In the genomic region with DNA sequence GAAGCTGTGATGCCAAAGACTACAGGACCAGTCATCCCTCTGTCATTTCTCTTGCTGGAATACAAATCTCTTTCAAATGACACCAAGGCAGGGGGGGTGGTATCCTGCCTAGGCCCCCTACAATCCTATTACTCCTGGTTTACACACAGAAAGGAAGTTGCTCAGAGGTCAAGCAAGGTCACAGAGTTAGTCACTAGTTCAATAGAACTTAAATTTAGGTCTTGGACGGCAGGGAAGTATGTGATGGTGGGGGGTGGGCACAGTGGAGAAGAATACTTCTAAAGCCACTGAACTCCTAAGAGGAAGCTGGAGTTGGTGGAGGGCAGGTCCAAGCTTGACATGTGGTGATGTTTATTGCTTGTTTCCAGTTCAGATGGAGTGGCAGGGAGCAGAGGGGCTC, we compare ENCODE assay signal across 9 mouse cellular contexts.
DNase-seq lines count a peak whose midpoint lies in the region; ATAC-seq and TF ChIP-seq lines count a peak whose summit lies in the region.
"Had no signal": no experiment of that assay in that cellular context is flagged by ENCODE, and none has a peak within 500 bp of the region (broad histone marks: within the 10 kb centered on the region; RNA-seq: fewer than 3 reads in every experiment).

No protein-coding gene starts in this region.

- no peak for TF ChIP-seq POLR2A in spleen, adult 2 months (IDR thresholded peaks at IDR 0.05; ENCODE audit: low read depth, low read length)

- H3K4me1 ChIP-seq in kidney, postnatal 0 days (replicated peaks; ENCODE audit: insufficient read depth, low read length), result no peaks in the 10 kb centered on the region
- H3K4me1 ChIP-seq in spleen, adult 2 months (ENCODE audit: control insufficient read depth, insufficient read depth, insufficient read length), result peaks cover 22% of the 10 kb centered on the region; the same call in 1 of the 2 replicates
- peaks cover 26% of the 10 kb centered on the region for H3K4me1 ChIP-seq in embryonic facial prominence, embryonic 13.5 days

- 19% methylated on average over 1 of the region's 1 CpGs for WGBS in kidney, postnatal 0 days
- WGBS in spleen, adult 2 months, result 9% methylated on average over 1 of the region's 1 CpGs
- WGBS in embryonic facial prominence, embryonic 13.5 days, result 7% methylated on average over 1 of the region's 1 CpGs

- no peak; the same call in 1 of the 2 replicates for ATAC-seq in kidney, postnatal 0 days (replicated peaks; ENCODE audit: low FRiP score, low read depth)
- no peak for ATAC-seq in embryonic facial prominence, embryonic 13.5 days (ENCODE audit: insufficient number of reproducible peaks, insufficient read depth, low FRiP score, low TSS enrichment, low read depth)
- no peak for ATAC-seq in cerebellum, adult (ENCODE audit: insufficient number of reproducible peaks, low FRiP score, low TSS enrichment)

- H3K9me3 ChIP-seq in kidney, postnatal 0 days (replicated peaks; ENCODE audit: low read length), result no peaks in the 10 kb centered on the region
- no peaks in the 10 kb centered on the region for H3K9me3 ChIP-seq in embryonic facial prominence, embryonic 13.5 days

- H3K36me3 ChIP-seq in kidney, postnatal 0 days (ENCODE audit: insufficient read depth, low read length), result no peaks in the 10 kb centered on the region
- H3K36me3 ChIP-seq in spleen, adult 2 months (ENCODE audit: control insufficient read depth, insufficient read depth, low read length), result no peaks in the 10 kb centered on the region
- no peaks in the 10 kb centered on the region for H3K36me3 ChIP-seq in embryonic facial prominence, embryonic 13.5 days

- peak overlapping the region; percentile 43; the same call in 1 of the 2 replicates for H3K27ac ChIP-seq in kidney, postnatal 0 days
- peak overlapping the region; percentile 1; the same call in 1 of the 2 replicates for H3K27ac ChIP-seq in spleen, adult 2 months (ENCODE audit: insufficient read depth, low read length)
- H3K27ac ChIP-seq in embryonic facial prominence, embryonic 13.5 days, result 0 out of 2 replicates have a peak overlapping the region, but pooled peaks have one; percentile 44

- DNase-seq in kidney, postnatal 0 days (ENCODE audit: low spot score), result no peak
- no peak for DNase-seq in kidney, adult 8-10 months
- no peak for DNase-seq in spleen, adult 2 months (ENCODE audit: low read depth in 1 of 2, low spot score in 2 of 2)
- no peak for DNase-seq in spleen, postnatal 4 days (ENCODE audit: low spot score in 2 of 2)
- DNase-seq in frontal cortex, adult 2 months (ENCODE audit: extremely low spot score in 1 of 2, low spot score in 1 of 2), result no peak
- DNase-seq: cerebellum, adult 11 months; gastrocnemius, postnatal 36 days had no signal

- no peak overlapping the region for H3K4me2 ChIP-seq in kidney, postnatal 0 days (ENCODE audit: low read length)
- no peak overlapping the region for H3K4me2 ChIP-seq in embryonic facial prominence, embryonic 13.5 days

- no peak overlapping the region for H3K9ac ChIP-seq in kidney, postnatal 0 days (ENCODE audit: low read depth, low read length)
- H3K9ac ChIP-seq in embryonic facial prominence, embryonic 13.5 days, result no peak overlapping the region

- no peak for TF ChIP-seq CTCF in kidney, postnatal 0 days (IDR thresholded peaks at IDR 0.05; ENCODE audit: low read depth)
- no peak for TF ChIP-seq CTCF in spleen, adult 2 months (IDR thresholded peaks at IDR 0.05; ENCODE audit: extremely low read depth, insufficient read depth, insufficient read length, insufficient replicate concordance)

- H3K27me3 ChIP-seq in kidney, postnatal 0 days (ENCODE audit: insufficient read depth, low read length), result no peaks in the 10 kb centered on the region
- H3K27me3 ChIP-seq in spleen, adult 2 months (ENCODE audit: control insufficient read depth, insufficient read depth, low read length), result no peaks in the 10 kb centered on the region
- no peaks in the 10 kb centered on the region for H3K27me3 ChIP-seq in embryonic facial prominence, embryonic 13.5 days

- H3K4me3 ChIP-seq in kidney, postnatal 0 days (replicated peaks; ENCODE audit: low read depth, low read length), result no peak overlapping the region
- H3K4me3 ChIP-seq in spleen, adult 2 months (ENCODE audit: extremely low read depth, insufficient read depth, insufficient read length), result no peak overlapping the region
- no peak overlapping the region for H3K4me3 ChIP-seq in embryonic facial prominence, embryonic 13.5 days
